Mouse (Mus musculus) lung, postnatal 4 days (tissue): ENCODE measurements around the gene Dennd6a.
"Not testable (repeated sequence)": the region's sequence is repeated elsewhere in the genome, so short reads cannot be mapped to it uniquely, and the experiment has no call there.

Experiments
- DNase-seq, 2 experiments: peaks; one replicate each; pipeline ENCODE4 v3.0.0; 2021

Gene Dennd6a

GRCm38 (mm10) chr14:26645989-26646650, 72.5 kb downstream of the Dennd6a start:
- DNase-seq: no peak

GRCm38 (mm10) chr14:26647811-26648210, 74.2 kb downstream of the Dennd6a start:
- no peak for DNase-seq

- no peak for DNase-seq
These were observed 78.2 kb downstream of the Dennd6a start for GRCm38 (mm10) chr14:26651901-26652300.

GRCm38 (mm10) chr14:26658178-26658577, 84.5 kb downstream of the Dennd6a start:
- no peak for DNase-seq

GRCm38 (mm10) chr14:26660233-26660632, 86.6 kb downstream of the Dennd6a start:
- no peak for DNase-seq

GRCm38 (mm10) chr14:26662016-26662415, 88.4 kb downstream of the Dennd6a start:
- DNase-seq: no peak

- DNase-seq: no peak
These were observed 88.8 kb downstream of the Dennd6a start for GRCm38 (mm10) chr14:26662488-26662887.

- no peak for DNase-seq
These were observed 90.2 kb downstream of the Dennd6a start for GRCm38 (mm10) chr14:26663851-26664250.

GRCm38 (mm10) chr14:26667991-26668370, 94.3 kb downstream of the Dennd6a start:
- no peak for DNase-seq

GRCm38 (mm10) chr14:26668371-26669291, 95.0 kb downstream of the Dennd6a start:
- DNase-seq: peak; percentile 26 to 62

GRCm38 (mm10) chr14:26669292-26670073, 95.8 kb downstream of the Dennd6a start, which contains the start of gene Pde12:
Pde12 (minus strand) TSS chr14:26669883.
- peak; percentile 90 to 92 for DNase-seq

GRCm38 (mm10) chr14:26670964-26671363, 97.3 kb downstream of the Dennd6a start:
- no peak for DNase-seq

GRCm38 (mm10) chr14:26671870-26672615, 98.4 kb downstream of the Dennd6a start:
- DNase-seq: not testable (repeated sequence)

GRCm38 (mm10) chr14:26674476-26675169, 101.0 kb downstream of the Dennd6a start:
- DNase-seq: not testable (repeated sequence)

GRCm38 (mm10) chr14:26675371-26675770, 101.7 kb downstream of the Dennd6a start:
- peak; percentile 48 to 61 for DNase-seq

GRCm38 (mm10) chr14:26675791-26676190, 102.1 kb downstream of the Dennd6a start:
- no peak for DNase-seq
